Mouse (Mus musculus): ENCODE results near the gene Gzmm. TPM values are rescaled to one million over a fixed set of nuclear protein-coding genes. Genes with fewer than 3 reads are reported as not detected.

Gzmm gene
- polyA plus RNA-seq, 1 experiment from 2014 or later = 0.13 TPM

- Histone ChIP-seq H3K27me3 (ENCODE audit: insufficient read depth, low read length) (no peaks in the 10 kb centered on the region), H3K4me3 (ENCODE audit: low read depth, low read length) (no peak overlapping the region), H3K4me2 (ENCODE audit: low read depth, low read length) (no peak overlapping the region), H3K36me3 (replicated peaks; ENCODE audit: insufficient read depth, low read length) (peaks cover 41% of the 10 kb centered on the region), H3K9ac (replicated peaks) (no peak overlapping the region), H3K4me1 (ENCODE audit: insufficient read depth) (no peaks in the 10 kb centered on the region), H3K27ac (ENCODE audit: low read depth) (no peak overlapping the region), H3K9me3 (ENCODE audit: low read length) (0 out of 2 replicates have a peak, but pooled peaks cover 5% of the 10 kb centered on the region)
- DNase-seq = no peak
- 55% methylated on average over 46 of the region's 52 CpGs for WGBS (ENCODE audit: insufficient replicate concordance)
- TF ChIP-seq CTCF (IDR thresholded peaks at IDR 0.05; ENCODE audit: low read depth) (no peak), EP300 (IDR thresholded peaks at IDR 0.05; ENCODE audit: low read depth) (no peak)
- 0 out of 2 replicates have a peak, but pooled peaks have one; percentile 9 for ATAC-seq
Observed at GRCm38 (mm10) chr10:79735361-79735760, 46.5 kb downstream of the Gzmm start.

- no peak for TF ChIP-seq EP300 (IDR thresholded peaks at IDR 0.05; ENCODE audit: low read depth)
- Histone ChIP-seq H3K27ac (ENCODE audit: low read depth) (no peak overlapping the region), H3K36me3 (replicated peaks; ENCODE audit: insufficient read depth, low read length) (peaks cover 53% of the 10 kb centered on the region), H3K27me3 (ENCODE audit: insufficient read depth, low read length) (no peaks in the 10 kb centered on the region), H3K9me3 (ENCODE audit: low read length) (0 out of 2 replicates have a peak, but pooled peaks cover 5% of the 10 kb centered on the region), H3K4me1 (ENCODE audit: insufficient read depth) (no peaks in the 10 kb centered on the region), H3K4me3 (ENCODE audit: low read depth, low read length) (no peak overlapping the region), H3K9ac (replicated peaks) (no peak overlapping the region), H3K4me2 (ENCODE audit: low read depth, low read length) (no peak overlapping the region)
- ATAC-seq (no peak), DNase-seq (no peak)
- WGBS (ENCODE audit: insufficient replicate concordance) = 85% methylated on average over 13 of the region's 14 CpGs
Observed at GRCm38 (mm10) chr10:79736706-79737105, 47.9 kb downstream of the Gzmm start.

DNA sequence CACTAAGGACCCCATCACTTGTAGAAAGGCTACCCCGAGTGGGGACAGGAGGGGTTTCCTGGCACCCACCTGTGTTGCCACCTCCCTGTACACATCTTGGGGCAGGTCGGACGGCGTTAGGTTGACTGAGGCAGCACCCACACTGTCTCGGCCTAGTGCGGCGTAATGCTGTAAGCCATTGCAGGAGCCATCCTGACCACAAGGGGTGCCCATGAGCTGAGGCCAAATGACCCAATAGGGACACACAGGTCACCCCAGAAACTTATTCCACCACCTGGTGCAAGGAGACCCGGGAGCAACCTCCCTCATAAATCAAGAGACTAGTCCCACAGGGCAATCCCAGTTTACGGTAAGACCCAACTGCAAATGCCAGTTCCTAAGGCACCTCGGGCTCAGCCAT is 49.4 kb downstream of the Gzmm start:
- ATAC-seq (no peak), DNase-seq (peak; percentile 57)
- TF ChIP-seq EP300 (IDR thresholded peaks at IDR 0.05; ENCODE audit: low read depth) (no peak), CTCF (IDR thresholded peaks at IDR 0.05; ENCODE audit: low read depth) (peak; percentile 77)
- no peak overlapping the region for H3K4me3 ChIP-seq (ENCODE audit: low read depth, low read length)
- 85% methylated on average over 10 of the region's 10 CpGs for WGBS (ENCODE audit: insufficient replicate concordance)
- H3K9me3 ChIP-seq (ENCODE audit: low read length) = 0 out of 2 replicates have a peak, but pooled peaks cover 5% of the 10 kb centered on the region
- H3K36me3 ChIP-seq (replicated peaks; ENCODE audit: insufficient read depth, low read length) = peaks cover 56% of the 10 kb centered on the region
- no peaks in the 10 kb centered on the region for H3K4me1 ChIP-seq (ENCODE audit: insufficient read depth)
- no peaks in the 10 kb centered on the region for H3K27me3 ChIP-seq (ENCODE audit: insufficient read depth, low read length)
- H3K4me2 ChIP-seq (ENCODE audit: low read depth, low read length) = no peak overlapping the region
- no peak overlapping the region for H3K27ac ChIP-seq (ENCODE audit: low read depth)
- H3K9ac ChIP-seq (replicated peaks) = no peak overlapping the region

- no peak overlapping the region for H3K9ac ChIP-seq (replicated peaks)
- H3K27ac ChIP-seq (ENCODE audit: low read depth) = no peak overlapping the region
- no peaks in the 10 kb centered on the region for H3K4me1 ChIP-seq (ENCODE audit: insufficient read depth)
- DNase-seq (no peak), ATAC-seq (no peak)
- peaks cover 60% of the 10 kb centered on the region for H3K36me3 ChIP-seq (replicated peaks; ENCODE audit: insufficient read depth, low read length)
- no peaks in the 10 kb centered on the region for H3K27me3 ChIP-seq (ENCODE audit: insufficient read depth, low read length)
- no peak overlapping the region for H3K4me2 ChIP-seq (ENCODE audit: low read depth, low read length)
- 90% methylated on average over 28 of the region's 28 CpGs for WGBS (ENCODE audit: insufficient replicate concordance)
- TF ChIP-seq EP300 (IDR thresholded peaks at IDR 0.05; ENCODE audit: low read depth) (no peak), CTCF (IDR thresholded peaks at IDR 0.05; ENCODE audit: low read depth) (no peak)
- 0 out of 2 replicates have a peak, but pooled peaks cover 5% of the 10 kb centered on the region for H3K9me3 ChIP-seq (ENCODE audit: low read length)
- H3K4me3 ChIP-seq (ENCODE audit: low read depth, low read length) = no peak overlapping the region
Observed at GRCm38 (mm10) chr10:79739234-79739633, 50.4 kb downstream of the Gzmm start.

DNA sequence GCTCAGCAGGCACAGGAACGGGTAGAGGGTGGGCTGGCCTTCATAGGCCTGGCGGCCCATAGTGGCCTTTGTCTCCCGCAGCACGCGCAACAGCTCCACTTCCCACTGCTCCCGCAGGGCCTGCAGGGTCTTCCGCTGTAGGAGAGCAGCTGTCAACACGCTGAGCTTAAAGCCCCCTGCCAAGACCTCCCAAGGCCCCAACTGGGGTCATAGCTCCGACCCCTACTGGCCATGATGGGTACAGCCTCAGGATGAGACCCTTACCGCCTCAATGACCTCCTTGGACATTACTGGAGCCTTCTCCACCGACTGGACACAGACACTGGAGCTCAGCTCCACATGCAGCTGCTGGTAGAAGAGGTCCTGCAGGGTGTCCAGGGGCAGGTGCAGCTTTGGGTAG is 52.0 kb downstream of the Gzmm start:
- TF ChIP-seq EP300 (IDR thresholded peaks at IDR 0.05; ENCODE audit: low read depth) = no peak
- peak; percentile 29 for TF ChIP-seq CTCF (IDR thresholded peaks at IDR 0.05; ENCODE audit: low read depth)
- H3K4me2 ChIP-seq (ENCODE audit: low read depth, low read length) = no peak overlapping the region
- no peak overlapping the region for H3K27ac ChIP-seq (ENCODE audit: low read depth)
- no peak overlapping the region for H3K4me3 ChIP-seq (ENCODE audit: low read depth, low read length)
- no peak overlapping the region for H3K9ac ChIP-seq (replicated peaks)
- WGBS (ENCODE audit: insufficient replicate concordance) = 81% methylated on average over 11 of the region's 11 CpGs
- H3K9me3 ChIP-seq (ENCODE audit: low read length) = 0 out of 2 replicates have a peak, but pooled peaks cover under 1% of the 10 kb centered on the region
- no peaks in the 10 kb centered on the region for H3K27me3 ChIP-seq (ENCODE audit: insufficient read depth, low read length)
- H3K4me1 ChIP-seq (ENCODE audit: insufficient read depth) = peaks cover 8% of the 10 kb centered on the region
- peaks cover 57% of the 10 kb centered on the region for H3K36me3 ChIP-seq (replicated peaks; ENCODE audit: insufficient read depth, low read length)
- DNase-seq = no peak
- ATAC-seq = no peak

GRCm38 (mm10) chr10:79743161-79743560 is 54.3 kb downstream of the Gzmm start:
- no peak overlapping the region for H3K9ac ChIP-seq (replicated peaks)
- ATAC-seq = no peak
- peaks cover 16% of the 10 kb centered on the region for H3K4me1 ChIP-seq (ENCODE audit: insufficient read depth)
- peaks cover 38% of the 10 kb centered on the region for H3K36me3 ChIP-seq (replicated peaks; ENCODE audit: insufficient read depth, low read length)
- TF ChIP-seq CTCF (IDR thresholded peaks at IDR 0.05; ENCODE audit: low read depth) (no peak), EP300 (IDR thresholded peaks at IDR 0.05; ENCODE audit: low read depth) (no peak)
- DNase-seq = no peak
- no peaks in the 10 kb centered on the region for H3K27me3 ChIP-seq (ENCODE audit: insufficient read depth, low read length)
- H3K4me2 ChIP-seq (ENCODE audit: low read depth, low read length) = no peak overlapping the region
- no peaks in the 10 kb centered on the region for H3K9me3 ChIP-seq (ENCODE audit: low read length)
- H3K4me3 ChIP-seq (ENCODE audit: low read depth, low read length) = no peak overlapping the region
- 86% methylated on average over 11 of the region's 11 CpGs for WGBS (ENCODE audit: insufficient replicate concordance)
- no peak overlapping the region for H3K27ac ChIP-seq (ENCODE audit: low read depth)
